ENCODE assay signal across 16 mouse cellular contexts in genomic region chr8:125203016-125203415, GRCm38 (mm10).
"Had no signal": no experiment of that assay in that cellular context is flagged by ENCODE, and none has a peak within 500 bp of the region (broad histone marks: within the 10 kb centered on the region; RNA-seq: fewer than 3 reads in every experiment).

No protein-coding gene starts in this region.

- H3K9me3 ChIP-seq: liver, embryonic 15.5 days; midbrain, embryonic 10.5 days; stomach, embryonic 15.5 days had no signal

- ATAC-seq: intestine, embryonic 16.5 days; lung, postnatal 0 days had no signal

- H3K4me2 ChIP-seq: liver, embryonic 11.5 days; liver, embryonic 15.5 days; stomach, embryonic 15.5 days had no signal

- H3K4me1 ChIP-seq: liver, embryonic 15.5 days; stomach, embryonic 15.5 days had no signal

- DNase-seq: left cerebral cortex, postnatal 4 days; lung, adult 2 months; lung, postnatal 36 days; midbrain, embryonic 14.5 days; retina, postnatal 1 day; right cerebral cortex, postnatal 4 days; thymus, adult 2 months; thymus, postnatal 25 days had no signal

- H3K4me3 ChIP-seq: layer of hippocampus, adult 2 months; liver, embryonic 15.5 days; midbrain, embryonic 10.5 days; myocyte; stomach, embryonic 15.5 days had no signal

- H3K27me3 ChIP-seq: liver, embryonic 15.5 days; stomach, embryonic 15.5 days had no signal

- H3K9ac ChIP-seq: liver, embryonic 15.5 days; stomach, embryonic 15.5 days had no signal

- H3K27ac ChIP-seq: layer of hippocampus, adult 2 months; liver, embryonic 15.5 days; midbrain, embryonic 10.5 days; stomach, embryonic 15.5 days had no signal

- H3K36me3 ChIP-seq: liver, embryonic 15.5 days; midbrain, embryonic 10.5 days; stomach, embryonic 15.5 days had no signal
